Mouse (Mus musculus) mouse trophoblast stem cell (cell line): ENCODE measurements around the gene Cerk.
"Not testable (repeated sequence)": the region's sequence is repeated elsewhere in the genome, so short reads cannot be mapped to it uniquely, and the experiment has no call there.

Source experiments
- in situ Hi-C, 2 experiments: fragments of 300-500 bp; cut with MseI, MboI; formaldehyde crosslinking; loops; 2 replicates in 1 of 2; 3 replicates in 1 of 2; pipeline ENCODE4 v1.15.1; 2025

The Cerk gene

DNA sequence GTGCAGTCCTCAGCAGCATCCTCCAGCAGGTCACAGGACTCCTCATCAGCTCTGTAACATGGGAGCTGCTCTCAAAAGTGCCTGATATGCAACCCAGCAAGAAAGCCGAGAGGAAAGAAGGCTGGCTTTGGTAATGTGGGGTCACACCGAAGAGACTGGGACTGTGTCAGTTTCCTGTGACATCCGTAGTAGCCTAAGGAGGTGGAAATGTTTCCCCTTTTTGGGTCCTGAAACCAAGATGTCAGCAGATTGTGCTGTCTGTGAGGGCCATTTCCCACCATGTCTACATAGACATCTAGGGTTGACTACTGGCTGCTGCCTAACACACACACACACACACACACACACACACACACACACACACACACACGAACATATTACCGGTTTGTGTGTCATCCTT is 26.3 kb upstream of the Cerk start:
- in situ Hi-C loops: not testable (repeated sequence)

GRCm38 (mm10) chr15:86206385-86206784 is 20.4 kb upstream of the Cerk start:
- in situ Hi-C loops: no loop called here

- in situ Hi-C loops: no loop called here
Measured at GRCm38 (mm10) chr15:86205300-86205699, 19.4 kb upstream of the Cerk start.

DNA sequence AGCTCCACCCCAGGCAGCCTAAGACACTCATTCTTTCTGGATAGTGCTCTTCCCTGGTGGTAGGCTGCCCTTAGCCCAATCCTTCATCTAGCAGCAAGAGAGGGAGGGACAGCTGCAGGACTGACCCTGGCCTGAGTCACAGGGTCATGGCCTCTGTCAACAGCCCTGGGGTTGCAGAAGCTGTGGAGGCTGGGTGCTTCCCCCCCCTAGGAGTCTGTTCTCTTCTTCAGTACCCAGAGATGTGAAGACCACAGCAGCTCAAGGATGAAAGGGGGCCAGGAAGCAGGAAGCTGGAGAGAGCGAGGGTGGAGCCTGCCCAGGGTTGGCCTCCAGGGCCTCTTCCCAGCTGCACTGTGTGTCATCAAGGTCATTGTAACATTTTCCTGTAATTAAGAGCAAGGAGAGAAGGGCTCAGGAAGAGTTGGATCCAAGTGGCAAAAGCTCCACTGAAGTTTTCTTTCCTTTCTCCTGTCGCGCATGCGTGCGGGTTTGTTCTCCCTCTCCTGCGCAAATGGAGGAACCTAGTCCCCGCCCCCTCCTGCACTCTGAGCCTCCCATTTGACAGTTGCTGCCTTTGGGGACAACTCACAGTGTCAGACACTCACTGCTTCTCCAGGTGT is 18.1 kb upstream of the Cerk start:
- in situ Hi-C loops: loop anchor here in 1 of 2 experiments (5.0 kb wide), 1 partner anchor 52 kb away; no protein-coding TSS in a partner anchor

DNA sequence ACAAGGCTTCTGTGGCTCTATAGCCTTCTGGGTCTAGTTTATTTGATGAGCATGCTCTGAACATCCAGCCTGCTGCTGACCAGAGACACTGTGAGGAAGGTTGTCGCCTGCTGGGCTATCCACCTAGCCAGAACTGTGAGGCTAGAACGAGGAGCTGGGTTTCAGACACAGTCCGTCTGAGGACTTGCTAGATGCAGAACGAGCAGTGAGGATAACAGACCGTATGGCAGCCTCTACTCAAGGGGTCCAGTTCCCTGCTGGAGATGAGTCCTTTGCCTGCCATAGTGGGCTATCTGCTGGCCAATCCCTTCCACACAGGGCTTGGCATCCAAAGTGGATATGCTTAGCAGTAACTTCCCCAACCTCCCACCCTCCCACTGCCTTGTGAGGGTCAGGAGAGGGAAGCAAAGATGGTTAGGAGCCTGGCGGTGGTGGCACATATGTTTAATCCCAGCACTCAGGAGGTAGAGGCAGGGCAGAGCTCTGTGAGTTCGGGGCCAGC is 17.4 kb upstream of the Cerk start:
- in situ Hi-C loops: loop anchor here in 1 of 2 experiments (5.0 kb wide), 1 partner anchor 51 kb away; no protein-coding TSS in a partner anchor

GRCm38 (mm10) chr15:86202640-86203039 is 16.7 kb upstream of the Cerk start:
- in situ Hi-C loops: loop anchor here in 1 of 2 experiments (5.0 kb wide), 1 partner anchor 50 kb away; no protein-coding TSS in a partner anchor

- in situ Hi-C loops: loop anchor here in 1 of 2 experiments (5.0 kb wide), 1 partner anchor 50 kb away; no protein-coding TSS in a partner anchor
Measured at GRCm38 (mm10) chr15:86201696-86202330, 15.9 kb upstream of the Cerk start.

DNA sequence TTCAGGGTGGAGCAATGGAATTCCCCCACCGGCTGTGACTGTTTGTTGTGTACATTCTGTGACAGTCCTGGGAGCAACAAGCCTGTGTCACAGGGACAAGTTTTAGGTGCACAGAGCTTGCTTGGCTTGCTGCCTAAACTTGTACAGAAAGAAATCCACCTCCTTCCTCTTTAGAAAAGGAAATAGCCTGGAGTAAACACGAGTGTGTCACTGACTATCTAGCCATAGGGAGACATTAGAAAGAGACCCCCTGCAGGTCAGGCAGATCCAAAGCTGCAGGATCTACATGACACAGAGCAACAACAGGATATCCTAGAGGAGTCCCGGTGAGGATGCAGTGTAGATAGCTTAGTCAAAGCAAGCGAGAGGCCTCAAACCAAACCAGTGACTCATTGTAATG is 15.2 kb upstream of the Cerk start:
- in situ Hi-C loops: loop anchor here in 1 of 2 experiments (5.0 kb wide), 1 partner anchor 49 kb away; no protein-coding TSS in a partner anchor

- in situ Hi-C loops: loop anchor here in 1 of 2 experiments (5.0 kb wide), 1 partner anchor 48 kb away; no protein-coding TSS in a partner anchor
Measured at GRCm38 (mm10) chr15:86200169-86200568, 14.2 kb upstream of the Cerk start.

DNA sequence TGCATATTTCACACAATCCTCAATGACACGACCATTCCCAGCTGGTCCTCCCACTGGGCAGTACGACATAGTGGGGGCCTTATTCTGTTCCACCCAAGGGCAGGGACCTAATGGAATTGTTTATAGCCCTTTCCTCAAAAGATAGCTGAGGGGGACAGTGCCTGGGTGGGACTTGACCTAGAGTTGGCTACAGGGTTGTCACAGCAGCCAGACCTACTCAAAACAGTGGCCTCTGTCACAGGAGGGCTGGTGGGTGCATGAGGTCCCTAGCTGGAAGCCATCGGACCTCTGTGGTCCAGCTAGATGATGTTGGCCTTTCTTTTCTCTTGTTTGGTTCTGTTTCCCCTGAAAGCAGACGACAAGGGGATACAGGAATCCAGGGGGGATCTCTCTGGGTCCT is 13.5 kb upstream of the Cerk start:
- in situ Hi-C loops: no loop called here

DNA sequence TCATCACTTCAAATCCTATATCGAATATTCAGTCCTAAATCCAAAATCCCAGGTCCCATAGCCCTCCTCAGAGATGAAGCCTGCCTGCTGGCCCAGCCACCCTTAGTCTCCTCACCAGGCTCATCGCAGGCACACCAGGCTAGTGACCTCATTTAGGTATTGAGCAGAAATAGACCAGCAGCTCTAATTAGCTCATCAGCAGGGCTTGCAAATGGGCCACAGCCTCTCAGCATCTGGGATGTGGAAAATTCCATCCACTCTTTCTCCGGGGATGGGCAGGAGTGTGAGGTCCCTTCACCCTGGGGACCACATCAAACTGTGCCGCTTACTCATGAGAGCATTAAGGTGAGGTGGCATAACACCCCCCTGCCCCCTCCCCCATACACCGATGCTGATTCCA is 13.1 kb upstream of the Cerk start:
- in situ Hi-C loops: no loop called here

GRCm38 (mm10) chr15:86194676-86195453 is 8.9 kb upstream of the Cerk start:
- in situ Hi-C loops: not testable (repeated sequence)

DNA sequence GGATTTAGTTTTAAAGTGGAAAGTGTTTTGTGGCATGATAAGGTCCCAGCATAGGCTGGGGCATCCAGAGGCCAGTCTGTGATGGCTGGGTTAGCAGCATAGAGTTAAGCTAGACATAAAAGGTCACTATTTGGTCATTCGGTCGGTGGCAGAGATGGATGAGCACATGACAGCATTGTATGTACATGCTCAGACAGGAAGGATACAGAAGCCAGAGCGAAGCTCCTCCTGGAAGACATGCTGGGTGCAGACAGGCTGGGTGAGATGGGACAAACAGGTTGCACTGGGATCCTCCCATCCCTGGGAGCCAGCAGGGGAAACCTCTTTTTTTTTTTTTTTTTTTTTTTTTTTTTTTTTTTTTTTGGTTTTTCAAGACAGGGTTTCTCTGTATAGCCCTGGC is 6.0 kb upstream of the Cerk start:
- in situ Hi-C loops: no loop called here

GRCm38 (mm10) chr15:86191505-86191904 is 5.6 kb upstream of the Cerk start:
- in situ Hi-C loops: no loop called here

- in situ Hi-C loops: no loop called here
Measured at GRCm38 (mm10) chr15:86190387-86190786, 4.4 kb upstream of the Cerk start.

DNA sequence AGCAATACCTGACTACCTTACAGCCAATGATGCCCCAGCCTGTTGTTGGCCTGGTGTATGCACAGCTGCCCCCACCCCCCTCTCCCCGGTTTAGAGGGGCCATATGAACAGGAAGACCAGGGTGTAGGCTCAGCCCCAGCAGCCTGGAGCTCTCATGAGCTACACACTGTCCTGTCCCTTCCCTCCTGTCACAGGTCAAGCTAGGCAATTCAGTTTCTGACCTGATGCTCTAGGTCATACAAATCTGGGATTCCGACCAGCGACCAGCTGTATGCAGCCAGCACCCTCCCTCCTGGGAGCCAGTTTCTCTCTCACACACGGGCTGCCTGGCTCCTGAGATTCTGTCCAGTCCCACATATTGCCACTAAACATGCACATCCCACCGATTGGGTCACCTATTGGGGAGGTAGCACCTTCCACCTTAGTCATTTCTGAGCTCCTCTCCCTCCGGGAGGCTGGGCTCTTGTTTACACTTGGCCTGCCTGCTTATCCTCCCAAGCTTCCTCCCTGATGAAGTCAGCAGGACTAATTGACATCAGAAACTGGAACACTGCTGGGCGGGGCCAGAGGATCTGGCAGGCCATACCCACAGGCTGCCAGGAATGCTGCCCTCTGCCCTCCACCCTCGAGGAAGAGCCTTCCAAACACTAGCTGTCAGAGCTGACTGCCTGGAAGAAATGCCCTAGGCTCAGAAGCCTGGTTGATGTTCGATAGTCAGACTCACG is 3.0 kb upstream of the Cerk start:
- in situ Hi-C loops: no loop called here

DNA sequence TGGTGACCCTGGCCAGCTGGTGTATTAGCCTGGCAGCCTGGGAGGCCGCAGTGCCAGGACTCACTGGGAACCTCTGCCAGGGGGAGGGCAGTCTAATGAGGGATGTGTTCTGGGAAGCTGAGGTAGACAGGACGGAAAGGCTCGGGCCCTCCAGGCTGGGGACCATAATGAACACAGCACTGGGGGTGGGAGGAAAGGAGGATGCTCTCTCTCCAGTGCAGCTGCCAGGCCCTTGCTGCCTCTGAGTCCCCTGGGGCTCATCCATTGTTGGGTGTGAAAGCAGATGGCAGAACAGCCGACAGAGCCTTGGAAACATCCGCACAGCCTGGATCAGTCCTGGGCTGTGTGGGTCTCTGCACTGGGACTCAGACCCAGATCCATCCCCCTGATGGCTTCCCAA is 2.2 kb upstream of the Cerk start:
- in situ Hi-C loops: no loop called here

DNA sequence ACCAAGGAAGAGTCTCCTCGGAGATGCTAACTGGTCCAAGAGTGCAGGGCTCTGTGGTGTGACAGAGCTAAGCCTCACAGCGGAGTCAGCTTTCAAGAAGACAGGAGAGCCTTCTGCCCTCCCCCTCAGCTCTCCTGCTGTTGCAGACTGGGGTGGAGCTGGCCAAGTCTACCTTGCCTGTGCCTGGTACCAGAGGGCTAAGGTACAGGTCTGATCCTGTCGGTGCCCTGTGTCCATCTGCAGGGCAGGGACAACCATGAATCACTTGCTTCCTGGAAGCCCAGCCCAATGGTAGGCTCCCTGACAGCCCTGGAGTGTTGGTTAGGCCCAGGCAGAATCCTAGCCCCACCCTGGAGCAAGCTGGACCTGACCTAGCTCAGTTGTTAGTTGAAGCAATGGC is 745 bp upstream of the Cerk start:
- in situ Hi-C loops: no loop called here

DNA sequence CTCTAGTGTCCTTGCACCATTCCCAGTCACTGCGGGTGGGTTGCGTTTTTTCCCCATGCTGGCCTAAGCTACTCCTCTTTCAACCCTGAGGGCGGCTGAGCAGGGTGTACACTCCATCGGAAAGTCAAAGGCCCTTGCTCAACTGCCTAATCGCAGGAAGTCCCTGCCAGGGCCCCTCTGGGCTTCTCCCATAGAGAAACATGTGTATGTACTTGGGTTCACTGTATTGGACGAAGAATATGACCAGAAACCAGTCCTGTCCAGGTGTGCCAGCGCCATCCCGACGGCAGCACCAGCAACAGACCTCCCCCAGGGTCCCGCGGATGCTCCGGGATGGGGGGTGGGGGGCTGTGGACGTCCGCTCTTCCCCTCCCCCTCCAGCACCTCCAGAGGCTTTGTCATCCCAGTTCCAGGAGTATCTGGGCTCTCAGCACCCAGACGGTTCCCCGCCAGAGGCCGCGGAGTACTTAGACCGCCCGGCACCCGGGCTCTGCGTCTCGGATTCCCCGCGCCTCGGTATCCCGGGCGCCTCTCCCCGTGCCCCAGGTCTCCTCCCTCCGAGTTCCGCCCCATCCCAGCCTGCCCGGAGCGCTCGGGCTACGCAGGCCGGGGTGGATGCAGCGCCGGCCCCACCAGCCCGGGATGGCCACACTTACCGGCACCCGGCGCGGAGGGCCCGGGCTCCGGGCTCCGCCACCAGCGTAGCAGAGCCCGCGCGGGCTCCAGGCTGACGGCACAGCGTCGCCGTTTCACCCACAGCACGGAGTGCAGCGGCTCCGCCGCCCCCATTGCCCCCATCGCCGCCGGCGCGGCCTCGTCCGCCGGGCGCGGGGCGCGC is 871 bp downstream of the Cerk start:
- in situ Hi-C loops: no loop called here

DNA sequence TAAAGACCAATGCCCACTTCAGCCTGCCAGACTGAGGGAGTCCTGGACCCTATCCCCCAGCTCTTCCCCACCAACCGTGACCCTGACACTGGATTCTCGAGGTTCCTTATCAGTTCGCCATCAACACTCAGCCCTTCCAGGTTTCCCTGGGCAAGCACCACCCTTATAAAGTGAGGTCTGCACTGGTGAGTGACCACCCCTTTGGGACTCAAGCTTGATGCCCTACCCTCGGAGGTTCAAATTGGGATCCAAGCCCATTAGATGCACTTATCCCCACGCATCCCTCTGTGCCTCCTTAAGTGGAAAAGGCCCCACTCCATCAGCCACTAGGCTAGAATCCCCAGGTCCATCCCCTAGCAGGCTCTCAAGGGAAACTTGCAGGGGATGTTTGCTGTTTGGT is 1.9 kb downstream of the Cerk start:
- in situ Hi-C loops: no loop called here

GRCm38 (mm10) chr15:86183484-86183883 is 2.5 kb downstream of the Cerk start:
- in situ Hi-C loops: no loop called here
